Mouse (Mus musculus): ENCODE measurements around the gene Cfap65.

DNA sequence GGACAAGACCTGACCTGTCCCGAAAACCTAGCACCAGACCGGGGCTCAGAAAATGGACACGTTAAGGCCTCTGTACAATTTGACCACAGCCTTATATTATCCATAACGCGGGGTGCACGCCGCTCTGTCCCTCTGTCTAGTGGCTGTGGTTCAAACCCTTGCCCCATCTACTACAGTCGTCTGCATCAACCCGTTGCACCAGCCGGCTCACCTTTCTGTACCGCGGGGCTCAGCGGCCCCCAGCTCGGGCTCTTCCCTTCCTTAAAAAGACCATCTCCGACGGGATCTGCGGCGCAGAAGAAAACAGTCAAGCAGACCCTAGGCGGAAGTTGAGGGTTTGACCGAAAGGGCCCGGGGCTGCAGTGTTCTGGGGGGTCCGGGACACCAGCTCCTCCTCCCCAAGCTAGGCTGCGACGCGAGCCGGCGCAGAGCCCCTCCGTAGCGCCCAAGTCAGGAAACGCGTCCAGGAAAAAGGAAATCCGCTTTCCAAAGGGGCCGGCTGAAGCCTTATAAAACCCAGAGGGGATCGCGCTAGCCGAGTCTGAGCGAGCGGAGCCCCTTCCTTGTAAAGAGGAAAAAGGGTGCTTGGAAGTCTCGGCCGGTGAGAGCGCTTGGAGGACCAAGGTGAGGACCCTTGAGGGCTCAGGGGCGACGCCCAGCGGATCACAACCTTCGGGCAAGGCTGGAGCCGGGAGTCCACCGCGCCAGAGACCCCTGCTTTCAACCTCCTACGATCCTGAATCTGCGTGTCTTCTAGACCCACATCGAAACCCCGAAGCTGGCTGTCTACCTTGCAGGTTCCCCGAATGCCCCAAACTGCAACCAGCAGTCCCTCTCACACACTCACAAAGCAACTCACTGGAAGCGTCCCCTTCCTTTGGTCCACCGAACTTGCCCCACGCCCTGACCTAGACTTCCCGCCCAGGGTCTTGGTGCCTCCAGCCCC, 50.9 kb downstream of the Cfap65 start:
- TF ChIP-seq CTCF (IDR thresholded peaks at IDR 0.05; ENCODE audit: low read depth) (no peak), EP300 (IDR thresholded peaks at IDR 0.05; ENCODE audit: low read depth) (no peak)

Measured in heart, postnatal 0 days (tissue).